Mouse (Mus musculus): ENCODE results near the gene Hoxa4.

DNA sequence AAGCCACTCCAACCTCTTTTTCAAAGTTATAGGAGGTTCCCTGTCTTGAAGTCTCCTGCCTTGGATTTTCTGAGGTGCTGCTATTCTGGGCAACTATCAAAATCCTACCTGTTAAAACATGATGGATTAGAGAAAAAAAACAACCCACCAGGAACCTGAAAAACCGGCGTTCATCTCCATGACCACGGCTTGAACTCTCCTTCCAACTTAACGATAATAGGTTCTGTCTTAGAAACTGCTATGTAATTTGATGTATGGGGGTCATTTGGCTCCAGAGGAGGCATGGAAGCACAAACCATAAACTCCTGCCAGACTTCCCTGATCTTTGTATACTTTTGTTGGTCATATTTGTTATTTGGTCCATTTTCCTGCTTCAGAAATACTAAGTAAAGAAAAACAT lies 17.9 kb downstream of the Hoxa4 start:
- TF ChIP-seq CTCF (IDR thresholded peaks at IDR 0.05; ENCODE audit: insufficient read depth, low read depth, low read length) = no peak
- no peak for TF ChIP-seq POLR2A (IDR thresholded peaks at IDR 0.05; ENCODE audit: insufficient read depth, low read depth, low read length)

Data from olfactory bulb, adult 2 months (tissue).